ENCODE assay signal across 9 mouse cellular contexts in the genomic region with DNA sequence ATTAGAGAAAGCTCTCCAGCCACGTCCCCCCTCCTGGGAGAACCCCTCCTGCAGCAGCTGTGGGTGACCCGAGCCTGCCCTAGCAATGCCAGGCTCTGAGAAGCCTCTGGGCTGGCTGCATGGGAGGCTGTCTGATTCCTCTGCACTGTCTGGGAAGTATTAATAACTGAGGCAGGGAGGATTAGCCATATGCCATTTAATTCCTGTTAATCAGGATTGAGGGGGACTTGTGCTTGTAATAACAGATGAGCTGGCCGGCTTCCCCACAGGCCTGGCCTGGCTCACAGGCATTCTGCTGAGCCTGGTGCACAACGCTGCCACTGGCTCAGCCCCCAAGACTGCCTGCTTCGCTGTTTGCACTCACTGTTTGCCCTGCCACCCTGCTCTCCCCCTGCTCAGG. TPM values are rescaled to one million over a fixed set of nuclear protein-coding genes. Genes with fewer than 3 reads are reported as not detected.
DNase-seq lines count a peak whose midpoint lies in the region; ATAC-seq lines count a peak whose summit lies in the region.
"Had no signal": no experiment of that assay in that cellular context is flagged by ENCODE, and none has a peak within 500 bp of the region (broad histone marks: within the 10 kb centered on the region; RNA-seq: fewer than 3 reads in every experiment).

No protein-coding gene starts in this region.

- peak; percentile 71 for DNase-seq in layer of hippocampus, adult 11-12 months (ENCODE audit: low spot score)
- DNase-seq in layer of hippocampus, adult 9-10 months (ENCODE audit: low spot score), result no peak
- peak; percentile 64 to 75 for DNase-seq in layer of hippocampus, postnatal 36 days
- peak; percentile 85 for DNase-seq in retina, postnatal 7 days (ENCODE audit: low read depth, low spot score)
- no peak for DNase-seq in liver
- DNase-seq: gastrocnemius, postnatal 25 days had no signal

- peak; percentile 81 for ATAC-seq in forebrain, embryonic 12.5 days (ENCODE audit: low FRiP score)
- no peak for ATAC-seq in megakaryocyte, adult 5-6 weeks (ENCODE audit: poor library complexity, severe bottlenecking)
- no peak for ATAC-seq in megakaryocyte progenitor cell, adult 5-6 weeks (replicated peaks; ENCODE audit: poor library complexity)

- H3K36me3 ChIP-seq in forebrain, embryonic 12.5 days (replicated peaks), result no peaks in the 10 kb centered on the region

- H3K9ac ChIP-seq in forebrain, embryonic 12.5 days, result peak overlapping the region; percentile 36; the same call in 1 of the 2 replicates

- H3K4me1 ChIP-seq in forebrain, embryonic 12.5 days, result peaks cover 15% of the 10 kb centered on the region

- no peaks in the 10 kb centered on the region for H3K27me3 ChIP-seq in forebrain, embryonic 12.5 days

- no peaks in the 10 kb centered on the region for H3K9me3 ChIP-seq in forebrain, embryonic 12.5 days

- H3K27ac ChIP-seq in forebrain, embryonic 12.5 days, result peak overlapping the region; percentile 59; the same call in 1 of the 2 replicates

- no peak overlapping the region for H3K4me2 ChIP-seq in forebrain, embryonic 12.5 days

- H3K4me3 ChIP-seq in forebrain, embryonic 12.5 days (replicated peaks), result no peak overlapping the region

- WGBS in forebrain, embryonic 12.5 days, result 4% methylated on average over 5 of the region's 5 CpGs

RNA-seq across cellular contexts. Expression of a gene that starts 18.9 kb away (rescaled TPM):
- 146 and 155 TPM in 2 replicates for polyA plus RNA-seq in forebrain, embryonic 12.5 days (2016; fragmentation: Nextera tagmentation; extraction: Ambion mirVana)
- total RNA-seq in layer of hippocampus, postnatal 36 days (2021), result 10 to 100 TPM; 42.5 to 43.2 TPM
- total RNA-seq in megakaryocyte, adult 5-6 weeks (2015), result not detected in 2 replicates
- not detected in 2 replicates for total RNA-seq in megakaryocyte, adult 5-6 weeks (2017)
- 0.10 TPM in 1 of 2 replicates, not detected in the other for total RNA-seq in megakaryocyte progenitor cell, adult 5-6 weeks (2015)
- 0.27 TPM in 1 of 2 replicates, not detected in the other for total RNA-seq in megakaryocyte progenitor cell, adult 5-6 weeks (2017)

Comparison
In these comparisons a context has a peak if more than half of its experiments do, and no peak if none do; other contexts are left out.
1. DNase-seq: peak in layer of hippocampus, adult 11-12 months (single experiment), layer of hippocampus, postnatal 36 days (2 of 2) and retina, postnatal 7 days (single experiment); none in layer of hippocampus, adult 9-10 months (single experiment) and liver (single experiment).
2. RNA of a gene that starts 18.9 kb away (total RNA-seq): 42.5 to 43.2 TPM in layer of hippocampus, postnatal 36 days; 0.10 to 0.27 TPM in megakaryocyte progenitor cell, adult 5-6 weeks and not detected in megakaryocyte, adult 5-6 weeks; every median in the first group is over 10 times any median in the second.